Mouse (Mus musculus): ENCODE measurements around the gene Igsf6.
A peak's percentile ranks its signal among the peaks of the same experiment; 100 is the strongest.
"Not testable (repeated sequence)": the region's sequence is repeated elsewhere in the genome, so short reads cannot be mapped to it uniquely, and the experiment has no call there.

Gene Igsf6

GRCm38 (mm10) chr7:121059477-121060218 lies 14.7 kb downstream of the Igsf6 start:
- DNase-seq (ENCODE audit: low read depth) = peak; percentile 21

- DNase-seq (ENCODE audit: low read depth) = no peak
These were observed 21.3 kb downstream of the Igsf6 start for GRCm38 (mm10) chr7:121053071-121053470.

GRCm38 (mm10) chr7:121047624-121048023 lies 26.7 kb downstream of the Igsf6 start:
- no peak for DNase-seq (ENCODE audit: low read depth)

- DNase-seq (ENCODE audit: low read depth) = no peak
These were observed 28.5 kb downstream of the Igsf6 start for GRCm38 (mm10) chr7:121045671-121046453.

GRCm38 (mm10) chr7:121044251-121044650 lies 30.1 kb downstream of the Igsf6 start:
- no peak for DNase-seq (ENCODE audit: low read depth)

- DNase-seq (ENCODE audit: low read depth) = no peak
These were observed 30.9 kb downstream of the Igsf6 start for GRCm38 (mm10) chr7:121043510-121043909.

GRCm38 (mm10) chr7:121043004-121043403 lies 31.4 kb downstream of the Igsf6 start:
- no peak for DNase-seq (ENCODE audit: low read depth)

GRCm38 (mm10) chr7:121041989-121042388 lies 32.4 kb downstream of the Igsf6 start:
- DNase-seq (ENCODE audit: low read depth) = no peak

- DNase-seq (ENCODE audit: low read depth) = no peak
These were observed 33.8 kb downstream of the Igsf6 start for GRCm38 (mm10) chr7:121040595-121040994.

- DNase-seq (ENCODE audit: low read depth) = no peak
These were observed 39.1 kb downstream of the Igsf6 start for GRCm38 (mm10) chr7:121035161-121035721.

GRCm38 (mm10) chr7:121034701-121035141 lies 39.7 kb downstream of the Igsf6 start:
- no peak for DNase-seq (ENCODE audit: low read depth)

GRCm38 (mm10) chr7:121033856-121034652 lies 40.3 kb downstream of the Igsf6 start, which contains the start of gene Mettl9:
Gene Mettl9 (plus strand): TSS chr7:121034445.
- peak; percentile 96 for DNase-seq (ENCODE audit: low read depth)

GRCm38 (mm10) chr7:121029947-121030346 lies 44.4 kb downstream of the Igsf6 start:
- not testable (repeated sequence) for DNase-seq (ENCODE audit: low read depth)

GRCm38 (mm10) chr7:121026300-121026699 lies 48.1 kb downstream of the Igsf6 start:
- no peak for DNase-seq (ENCODE audit: low read depth)

GRCm38 (mm10) chr7:121025221-121026008 lies 49.0 kb downstream of the Igsf6 start:
- DNase-seq (ENCODE audit: low read depth) = no peak

- DNase-seq (ENCODE audit: low read depth) = peak; percentile 22
These were observed 54.1 kb downstream of the Igsf6 start for GRCm38 (mm10) chr7:121020277-121020676.

GRCm38 (mm10) chr7:121018778-121019177 lies 55.6 kb downstream of the Igsf6 start:
- DNase-seq (ENCODE audit: low read depth) = no peak

GRCm38 (mm10) chr7:121014486-121014885 lies 59.9 kb downstream of the Igsf6 start:
- DNase-seq (ENCODE audit: low read depth) = no peak

Data from induced T-regulatory cell, adult 2 months (primary cell).